ENCODE assay signal across 9 mouse cellular contexts in the genomic region with DNA sequence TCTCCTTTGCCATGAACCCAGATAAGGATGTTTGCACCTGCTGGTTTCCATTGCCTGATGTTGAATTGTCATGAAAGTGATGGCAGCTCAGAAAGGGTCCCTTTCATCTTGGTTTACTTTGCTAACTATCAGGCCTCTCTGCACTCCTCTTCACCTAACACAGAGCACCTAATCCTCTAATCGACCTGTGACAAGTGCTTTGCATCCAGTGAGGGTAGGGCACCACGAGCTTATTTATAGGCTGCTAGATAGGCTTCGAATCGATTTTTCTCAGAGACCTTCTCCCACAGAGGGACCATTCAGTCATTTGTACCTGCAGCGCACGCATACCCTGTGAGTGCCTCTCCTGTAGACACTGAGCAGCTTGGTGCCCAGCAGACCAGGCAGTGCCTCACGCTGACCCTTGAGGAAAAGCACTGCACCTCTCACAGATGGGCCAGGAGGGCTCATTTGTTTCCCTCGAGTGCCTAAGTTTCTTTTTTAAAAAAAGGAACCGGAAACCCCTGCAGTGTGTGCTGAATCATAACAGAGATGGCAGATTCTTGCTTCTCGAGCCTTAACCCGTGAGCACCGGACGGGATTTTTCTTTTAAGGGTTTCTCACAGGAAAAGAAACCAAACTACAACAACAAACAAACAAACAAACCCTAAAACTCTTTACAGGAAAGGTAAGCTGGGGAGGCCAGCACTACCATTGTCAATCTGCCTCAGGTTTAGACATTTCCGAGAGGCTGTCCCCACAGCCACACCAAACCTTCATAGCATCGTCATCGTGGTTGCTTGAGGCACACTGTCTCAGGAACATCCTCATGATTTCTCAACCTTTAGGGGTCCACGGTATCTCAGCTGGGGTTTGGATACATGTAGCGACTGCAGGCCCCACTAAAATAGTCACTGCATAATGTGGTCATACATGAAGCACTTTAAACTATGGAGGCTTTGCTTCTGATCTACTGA.
DNase-seq lines count a peak whose midpoint lies in the region; ATAC-seq and TF ChIP-seq lines count a peak whose summit lies in the region.
"Had no signal": no experiment of that assay in that cellular context is flagged by ENCODE, and none has a peak within 500 bp of the region (broad histone marks: within the 10 kb centered on the region; RNA-seq: fewer than 3 reads in every experiment).

No protein-coding gene starts in this region.

- H3K9me3 ChIP-seq in lung, postnatal 0 days (ENCODE audit: low read length) = no peaks in the 10 kb centered on the region
- H3K9me3 ChIP-seq in megakaryocyte, embryonic 14.5 days = no peaks in the 10 kb centered on the region
- no peaks in the 10 kb centered on the region for H3K9me3 ChIP-seq in midbrain, embryonic 16.5 days (replicated peaks; ENCODE audit: control insufficient read depth, low read length, poor library complexity, severe bottlenecking)

- H3K4me2 ChIP-seq in lung, postnatal 0 days (replicated peaks; ENCODE audit: low read depth, low read length) = no peak overlapping the region
- H3K4me2 ChIP-seq in midbrain, embryonic 16.5 days (ENCODE audit: low read length) = no peak overlapping the region
- H3K4me2 ChIP-seq: lung, embryonic 14.5 days had no signal

- no peak for TF ChIP-seq CTCF in lung, postnatal 0 days (IDR thresholded peaks at IDR 0.05)

- H3K27ac ChIP-seq in lung, postnatal 0 days (ENCODE audit: low read length) = no peak overlapping the region; the same call in 1 of the 2 replicates
- H3K27ac ChIP-seq in brown adipose tissue, adult 24 weeks (replicated peaks; ENCODE audit: low read depth, low read length) = peak overlapping the region; percentile 49
- H3K27ac ChIP-seq in midbrain, embryonic 16.5 days (ENCODE audit: low read length) = no peak overlapping the region

- no peak overlapping the region for H3K9ac ChIP-seq in lung, postnatal 0 days (replicated peaks; ENCODE audit: low read depth)
- no peak overlapping the region for H3K9ac ChIP-seq in midbrain, embryonic 16.5 days (ENCODE audit: low read depth, low read length)
- H3K9ac ChIP-seq: lung, embryonic 14.5 days had no signal

- no peak for TF ChIP-seq EP300 in lung, postnatal 0 days (IDR thresholded peaks at IDR 0.05)

- DNase-seq in lung, postnatal 0 days (ENCODE audit: low spot score) = peak; percentile 12
- no peak for DNase-seq in lung, postnatal 10 days
- DNase-seq in thymus, postnatal 0 days (ENCODE audit: low spot score) = peak; percentile 46
- no peak for DNase-seq in urinary bladder, postnatal 4 days (ENCODE audit: low spot score in 2 of 2)
- DNase-seq: cerebellum, adult 9-10 months; lung, embryonic 14.5 days had no signal

- WGBS in lung, postnatal 0 days = 46% methylated on average over 18 of the region's 18 CpGs
- 75% methylated on average over 18 of the region's 18 CpGs for WGBS in midbrain, embryonic 16.5 days

- no peaks in the 10 kb centered on the region for H3K27me3 ChIP-seq in lung, postnatal 0 days (replicated peaks; ENCODE audit: insufficient read depth, low read length)
- H3K27me3 ChIP-seq in megakaryocyte, embryonic 14.5 days (replicated peaks) = no peaks in the 10 kb centered on the region
- no peaks in the 10 kb centered on the region for H3K27me3 ChIP-seq in midbrain, embryonic 16.5 days (ENCODE audit: control insufficient read depth, insufficient read depth, low read depth, low read length)

- no peaks in the 10 kb centered on the region for H3K36me3 ChIP-seq in lung, postnatal 0 days (ENCODE audit: insufficient read depth, low read length)
- H3K36me3 ChIP-seq in megakaryocyte, embryonic 14.5 days (replicated peaks; ENCODE audit: low read length) = no peaks in the 10 kb centered on the region
- H3K36me3 ChIP-seq in midbrain, embryonic 16.5 days (ENCODE audit: control insufficient read depth, insufficient read depth, low read length) = no peaks in the 10 kb centered on the region

- H3K4me1 ChIP-seq in lung, postnatal 0 days (ENCODE audit: insufficient read depth, low read depth, low read length) = no peaks in the 10 kb centered on the region
- peaks cover 2% of the 10 kb centered on the region; the same call in 1 of the 2 replicates for H3K4me1 ChIP-seq in brown adipose tissue, adult 24 weeks (ENCODE audit: control insufficient read depth, insufficient read depth, insufficient read length, low read length)
- peaks cover 35% of the 10 kb centered on the region for H3K4me1 ChIP-seq in megakaryocyte, embryonic 14.5 days
- H3K4me1 ChIP-seq in midbrain, embryonic 16.5 days (ENCODE audit: control insufficient read depth, insufficient read depth, low read length) = peaks cover 2% of the 10 kb centered on the region; the same call in 1 of the 2 replicates

- H3K4me3 ChIP-seq in lung, postnatal 0 days (ENCODE audit: low read depth, low read length) = no peak overlapping the region
- H3K4me3 ChIP-seq in brown adipose tissue, adult 24 weeks (ENCODE audit: insufficient read depth, low read depth, low read length) = no peak overlapping the region
- peak overlapping the region; percentile 90 for H3K4me3 ChIP-seq in megakaryocyte, embryonic 14.5 days (replicated peaks)
- no peak overlapping the region for H3K4me3 ChIP-seq in midbrain, embryonic 16.5 days (ENCODE audit: low read depth, low read length)

- no peak for ATAC-seq in lung, postnatal 0 days
- no peak for ATAC-seq in midbrain, embryonic 16.5 days

Comparison
In these comparisons a context has a peak if more than half of its experiments do, and no peak if none do; other contexts are left out.
1. DNase-seq: peak in lung, postnatal 0 days (single experiment) and thymus, postnatal 0 days (single experiment); none in lung, postnatal 10 days (single experiment) and urinary bladder, postnatal 4 days (0 of 2).